Mouse (Mus musculus): ENCODE results near the gene Nphs2.

Nphs2 gene

GRCm38 (mm10) chr1:156365740-156366139 lies 55.2 kb downstream of the Nphs2 start, which contains the start of gene Gm2000:
Gm2000 (plus strand) TSS chr1:156366040.
- no peak for DNase-seq (ENCODE audit: low spot score in 2 of 2)

Data from right cerebral cortex, postnatal 10 days (tissue).